Mouse (Mus musculus): ENCODE results near the gene Ptprd.
A peak's percentile ranks its signal among the peaks of the same experiment; 100 is the strongest.

The Ptprd gene

GRCm38 (mm10) chr4:76324509-76324908 lies 1887.3 kb downstream of the Ptprd start:
- no peak for DNase-seq (ENCODE audit: low read depth, low spot score)

GRCm38 (mm10) chr4:76319874-76320273 lies 1891.9 kb downstream of the Ptprd start:
- DNase-seq (ENCODE audit: low read depth, low spot score), result no peak

DNA sequence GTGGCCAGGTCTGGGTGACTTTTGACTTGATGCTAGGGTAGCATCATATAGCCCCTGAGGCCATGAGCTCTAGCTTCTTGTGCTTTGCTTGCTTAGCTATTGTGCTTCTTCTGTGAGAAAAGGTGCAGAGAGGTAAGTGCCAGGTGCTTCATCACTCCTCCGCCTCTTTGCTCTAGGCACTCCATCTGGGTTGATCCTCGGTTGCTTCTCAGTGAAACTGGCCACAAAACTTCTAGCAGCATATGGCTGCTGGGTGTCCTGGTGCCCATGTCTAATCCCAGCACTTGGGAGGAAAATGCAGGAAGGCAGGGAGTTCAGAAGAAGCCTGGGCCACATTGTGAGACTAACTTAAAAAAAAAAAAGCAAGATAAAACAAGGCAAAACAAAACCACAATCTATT lies 1895.8 kb downstream of the Ptprd start:
- DNase-seq (ENCODE audit: low read depth, low spot score), result no peak

GRCm38 (mm10) chr4:76313749-76314148 lies 1898.0 kb downstream of the Ptprd start:
- no peak for DNase-seq (ENCODE audit: low read depth, low spot score)

- DNase-seq (ENCODE audit: low read depth, low spot score), result no peak
These were observed 1899.2 kb downstream of the Ptprd start for GRCm38 (mm10) chr4:76312593-76312992.

DNA sequence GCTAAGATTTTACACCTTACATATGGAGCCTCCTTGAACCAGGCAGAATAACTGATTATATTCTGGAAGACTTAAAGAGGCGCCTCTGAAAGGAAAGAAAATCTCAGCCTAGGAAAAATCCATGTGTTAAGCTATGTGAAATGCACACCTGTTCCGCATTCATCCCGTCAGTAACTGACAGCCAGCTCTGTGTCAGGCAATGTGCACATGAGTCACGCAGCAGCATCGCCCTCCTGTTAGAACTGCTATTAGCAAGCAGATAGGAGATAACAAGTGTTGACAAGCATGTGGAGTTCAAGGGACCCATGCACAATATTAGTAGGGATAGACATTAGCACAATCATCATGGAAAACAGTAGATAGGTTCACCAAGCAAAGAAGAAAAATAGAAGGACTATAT lies 1905.8 kb downstream of the Ptprd start:
- no peak for DNase-seq (ENCODE audit: low read depth, low spot score)

DNA sequence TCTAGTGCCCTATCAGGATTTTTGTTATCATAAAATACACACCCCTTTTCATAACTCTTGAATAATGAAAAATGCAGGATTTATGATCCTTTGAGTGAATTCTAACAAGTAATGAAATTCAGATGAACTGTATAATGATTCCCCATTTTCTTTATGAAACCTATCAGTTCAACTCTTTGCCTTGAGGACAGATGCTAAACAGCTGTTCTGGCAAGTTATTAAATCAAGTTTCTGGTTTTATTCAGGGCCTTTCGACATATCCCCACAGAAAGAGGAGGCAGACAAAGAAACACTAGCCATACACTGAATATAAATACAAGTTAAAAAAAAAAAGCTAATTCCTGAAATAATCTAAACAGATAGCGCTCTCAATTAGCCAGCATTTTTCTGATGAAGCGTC lies 1914.4 kb downstream of the Ptprd start:
- DNase-seq (ENCODE audit: low read depth, low spot score), result no peak

DNA sequence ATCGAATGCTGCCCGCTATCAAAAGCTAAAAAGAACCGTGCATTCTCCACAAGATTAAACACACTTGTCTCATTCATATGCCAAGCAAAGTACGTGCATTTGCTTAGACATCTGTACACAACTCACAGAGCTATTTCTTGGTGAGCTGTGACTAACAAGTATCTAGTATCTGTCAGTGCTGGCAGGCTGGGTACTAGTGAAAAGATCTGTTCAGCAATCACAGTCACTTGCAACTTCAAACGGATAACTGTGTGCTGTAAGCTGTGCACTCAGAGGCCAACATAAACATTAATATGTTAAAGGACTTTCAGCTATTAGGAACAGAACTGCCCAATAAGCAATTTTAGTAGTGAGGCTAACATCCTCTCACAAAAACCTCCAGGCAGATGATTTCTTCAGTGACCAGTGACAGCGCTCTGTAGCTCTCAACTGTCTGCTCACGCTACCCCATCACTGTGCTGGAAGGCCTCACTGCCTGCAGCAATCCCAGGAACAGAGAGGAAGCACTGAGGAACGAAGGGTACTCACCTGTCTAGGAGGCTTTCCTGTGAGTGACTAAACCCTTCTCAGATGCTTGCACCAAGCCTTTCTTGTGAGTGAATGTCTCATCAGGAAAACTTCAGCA lies 1918.9 kb downstream of the Ptprd start:
- DNase-seq (ENCODE audit: low read depth, low spot score), result no peak

DNA sequence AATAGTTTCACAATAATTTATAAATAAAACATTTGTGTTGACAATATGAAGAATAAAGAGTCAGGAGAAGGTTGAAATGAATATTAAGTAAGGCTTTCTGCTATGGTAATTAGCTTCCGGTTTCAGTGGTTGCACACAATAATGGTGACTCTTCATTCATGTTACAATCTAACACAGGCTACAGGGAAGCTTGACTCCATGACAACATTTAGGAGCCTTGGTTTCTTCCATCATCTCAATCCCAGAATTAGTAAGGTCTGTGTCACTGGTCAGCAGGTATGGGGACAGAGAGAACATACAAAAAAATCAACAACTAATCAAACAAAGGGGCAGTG lies 1921.3 kb downstream of the Ptprd start:
- no peak for DNase-seq (ENCODE audit: low read depth, low spot score)

DNA sequence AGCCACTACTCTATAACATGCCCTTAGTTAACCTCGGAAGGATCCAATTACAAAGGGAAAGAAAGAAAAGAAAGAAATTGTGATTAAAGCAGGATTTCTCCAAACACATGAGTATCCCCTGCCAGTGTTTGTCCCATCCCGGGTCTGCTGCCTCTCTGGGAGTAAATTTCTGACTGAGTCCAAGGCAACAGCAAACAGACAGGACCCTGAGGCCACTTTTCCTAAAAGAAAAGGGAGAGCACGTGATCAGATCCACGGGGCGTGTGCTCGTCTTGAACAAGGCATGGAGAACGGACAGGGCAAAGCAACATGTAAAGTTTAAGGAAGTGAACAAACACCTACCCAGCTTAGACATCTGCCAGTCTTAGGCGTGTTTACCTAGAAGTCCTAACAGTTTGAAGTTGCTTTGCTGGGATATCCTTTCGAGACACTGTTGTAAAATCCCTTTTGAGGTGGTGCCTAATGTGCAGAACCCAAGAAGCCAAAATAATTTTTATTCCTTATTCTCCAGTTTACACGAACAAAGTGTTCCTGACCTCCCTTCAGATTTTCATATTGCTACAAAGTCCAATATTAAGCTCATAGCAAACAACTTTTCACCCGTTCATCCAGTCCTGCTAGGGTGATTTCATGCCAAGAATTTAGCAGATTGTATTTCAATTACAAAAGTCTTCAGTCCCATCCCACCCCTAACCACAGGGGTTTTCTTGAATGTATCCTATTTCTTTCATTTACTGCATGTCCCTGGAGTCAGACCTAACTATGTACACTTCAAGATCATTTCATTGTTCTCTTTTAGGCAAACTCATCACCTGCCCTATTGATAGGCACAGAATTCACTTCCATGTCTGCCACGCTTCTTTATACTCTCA lies 1921.9 kb downstream of the Ptprd start:
- DNase-seq (ENCODE audit: low read depth, low spot score), result no peak

GRCm38 (mm10) chr4:76286016-76286415 lies 1925.7 kb downstream of the Ptprd start:
- DNase-seq (ENCODE audit: low read depth, low spot score), result peak; percentile 26

- no peak for DNase-seq (ENCODE audit: low read depth, low spot score)
These were observed 1928.9 kb downstream of the Ptprd start for GRCm38 (mm10) chr4:76282886-76283285.

GRCm38 (mm10) chr4:76262727-76263126 lies 1949.0 kb downstream of the Ptprd start:
- DNase-seq (ENCODE audit: low read depth, low spot score), result no peak

DNA sequence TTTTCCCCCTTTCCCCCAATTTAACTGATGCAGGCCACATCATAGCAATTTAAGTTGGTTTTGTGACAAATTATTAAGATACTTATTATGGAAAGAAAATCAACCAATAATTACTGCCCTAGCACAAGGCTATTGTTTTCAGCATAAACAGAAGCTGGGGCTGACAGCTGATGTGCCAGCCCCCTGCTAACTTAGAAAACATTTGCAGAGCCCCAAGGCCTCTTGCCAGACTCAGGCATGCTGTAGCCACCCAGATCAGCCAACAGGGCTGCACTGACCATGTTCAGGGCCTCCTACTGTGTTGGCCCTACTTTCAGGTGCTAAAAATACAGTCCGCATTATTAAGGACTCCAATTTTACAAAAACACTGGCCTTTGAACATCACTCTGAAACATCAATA lies 1951.1 kb downstream of the Ptprd start:
- no peak for DNase-seq (ENCODE audit: low read depth, low spot score)

DNA sequence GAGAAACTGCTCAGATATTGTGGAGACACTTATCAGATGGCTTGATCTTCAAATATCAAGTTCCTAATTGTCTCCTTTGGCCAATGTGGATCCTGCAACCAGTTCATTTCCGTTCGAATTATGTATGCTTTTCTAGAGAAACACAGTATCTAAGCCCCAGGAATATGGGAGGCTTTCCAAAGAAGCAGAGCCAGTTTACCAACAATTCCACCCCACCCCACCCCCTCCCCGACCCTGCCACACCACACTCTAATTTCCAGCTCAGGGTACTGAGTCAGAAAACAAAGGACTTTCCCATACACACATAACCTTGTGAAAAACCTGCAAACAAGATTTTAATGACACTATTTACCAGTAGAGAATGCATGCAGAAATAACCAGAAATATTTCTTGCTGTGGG lies 1951.5 kb downstream of the Ptprd start:
- DNase-seq (ENCODE audit: low read depth, low spot score), result no peak

DNA sequence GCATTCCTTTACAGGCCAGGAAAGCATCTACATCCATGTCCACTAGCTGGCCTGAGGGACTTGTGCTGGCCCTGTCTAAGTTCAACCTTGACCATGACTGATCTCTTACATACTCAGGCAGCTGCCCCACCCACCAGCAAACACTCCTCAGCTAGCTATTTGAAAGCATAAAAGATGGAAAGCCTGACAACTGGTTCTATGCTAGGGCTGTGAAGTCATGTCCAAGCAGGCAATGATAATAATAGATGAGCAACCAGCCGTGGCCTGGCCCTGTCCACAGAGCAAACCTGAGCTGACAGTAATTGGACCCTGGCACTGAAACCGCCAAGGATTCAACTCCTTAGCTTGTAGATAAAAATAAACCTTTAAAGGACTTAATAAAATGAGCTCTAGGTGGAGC lies 1952.1 kb downstream of the Ptprd start:
- DNase-seq (ENCODE audit: low read depth, low spot score), result no peak

DNA sequence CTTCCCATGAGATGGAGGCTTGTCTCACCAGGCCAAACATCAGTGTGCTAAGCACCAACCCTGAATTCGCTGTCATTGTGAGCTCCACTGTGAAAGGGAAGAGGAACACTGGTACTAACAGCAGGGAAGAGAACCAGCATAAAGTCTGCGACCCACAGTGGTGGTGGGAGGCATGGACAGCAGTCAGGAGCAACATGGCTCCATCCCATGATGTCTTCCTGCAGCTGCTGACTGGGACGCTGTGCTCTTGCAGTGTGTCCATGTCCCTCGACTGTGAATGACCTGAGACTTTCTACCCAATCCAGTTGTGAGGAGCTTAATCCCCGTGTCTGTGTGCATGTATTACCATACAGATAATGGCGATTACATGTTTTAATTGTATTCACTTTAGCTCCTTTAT lies 1967.4 kb downstream of the Ptprd start:
- no peak for DNase-seq (ENCODE audit: low read depth, low spot score)

- no peak for DNase-seq (ENCODE audit: low read depth, low spot score)
These were observed 1970.2 kb downstream of the Ptprd start for GRCm38 (mm10) chr4:76241542-76241941.

DNA sequence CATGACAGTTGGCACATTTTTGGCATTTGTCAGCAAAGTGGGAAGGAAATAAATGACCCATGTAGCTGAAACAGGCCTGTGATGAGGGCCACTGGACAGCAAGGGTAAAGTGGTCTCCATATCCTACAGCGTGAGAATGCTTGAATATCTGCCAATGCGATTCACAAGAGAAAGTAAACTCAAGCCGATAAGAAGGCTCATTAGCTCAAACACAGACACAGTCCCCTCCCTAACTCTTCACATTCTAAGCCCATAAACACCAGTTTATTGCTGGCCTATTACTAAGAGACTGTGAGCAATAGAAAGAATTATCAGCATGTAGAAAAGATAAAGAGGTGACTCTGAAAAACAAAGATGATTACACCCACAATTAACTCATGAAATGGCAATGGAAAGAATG lies 1970.6 kb downstream of the Ptprd start:
- DNase-seq (ENCODE audit: low read depth, low spot score), result no peak

- no peak for DNase-seq (ENCODE audit: low read depth, low spot score)
These were observed 1972.7 kb downstream of the Ptprd start for GRCm38 (mm10) chr4:76239063-76239462.

DNA sequence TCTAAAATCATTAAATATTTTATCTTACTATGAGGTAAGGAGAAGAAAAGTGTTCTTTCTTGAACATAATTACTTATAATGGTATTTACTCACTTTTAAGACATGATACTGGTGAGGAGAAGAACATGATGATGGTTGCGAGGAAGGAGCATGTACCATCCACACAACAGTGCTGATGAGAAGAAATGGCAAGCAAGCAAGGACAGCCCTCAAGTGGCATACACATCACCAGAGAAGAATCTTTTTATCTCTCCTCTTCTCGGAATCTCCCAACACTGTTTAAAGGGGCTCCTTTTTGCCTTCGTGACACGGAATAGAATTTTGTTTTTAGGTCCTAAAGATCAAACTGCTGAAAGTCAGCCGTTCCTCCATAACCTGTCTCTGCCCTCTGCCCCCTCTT lies 1973.2 kb downstream of the Ptprd start:
- no peak for DNase-seq (ENCODE audit: low read depth, low spot score)

DNA sequence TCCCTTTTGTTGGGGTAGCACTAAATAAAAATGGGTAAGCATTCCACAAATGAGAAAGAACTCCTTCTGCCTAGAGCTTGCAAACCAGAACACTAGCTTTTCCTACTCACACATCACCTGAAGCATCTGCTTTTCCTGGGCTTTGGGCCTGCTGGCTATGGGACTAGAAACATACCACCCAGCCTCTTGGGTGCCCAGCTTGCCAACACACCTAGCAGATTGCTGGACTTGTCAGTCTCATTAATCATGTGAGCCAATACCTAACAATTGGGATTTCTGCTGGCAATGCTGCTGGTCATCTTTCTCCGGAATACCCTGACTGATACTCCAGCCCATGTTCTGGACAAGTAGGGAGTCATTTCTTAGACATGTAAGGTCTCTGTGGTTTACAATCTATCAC lies 1973.9 kb downstream of the Ptprd start:
- DNase-seq (ENCODE audit: low read depth, low spot score), result no peak

- no peak for DNase-seq (ENCODE audit: low read depth, low spot score)
These were observed 1988.0 kb downstream of the Ptprd start for GRCm38 (mm10) chr4:76223720-76224119.
